Mouse (Mus musculus) ES-E14 (cell line): ENCODE data around the gene Hoxa5.

Source experiments
- CHD2 ChIP-seq: IDR thresholded peaks from 2 replicates; pipeline ENCODE4 v1.6.1; 2014; ENCODE audit warnings: mild to moderate bottlenecking, low read depth, low read length, inconsistent platforms
- ZC3H11A ChIP-seq: IDR thresholded peaks from 2 replicates; pipeline ENCODE4 v1.6.1; 2012; ENCODE audit warnings: low read depth, mild to moderate bottlenecking, inconsistent platforms, low read length, borderline replicate concordance

DNA sequence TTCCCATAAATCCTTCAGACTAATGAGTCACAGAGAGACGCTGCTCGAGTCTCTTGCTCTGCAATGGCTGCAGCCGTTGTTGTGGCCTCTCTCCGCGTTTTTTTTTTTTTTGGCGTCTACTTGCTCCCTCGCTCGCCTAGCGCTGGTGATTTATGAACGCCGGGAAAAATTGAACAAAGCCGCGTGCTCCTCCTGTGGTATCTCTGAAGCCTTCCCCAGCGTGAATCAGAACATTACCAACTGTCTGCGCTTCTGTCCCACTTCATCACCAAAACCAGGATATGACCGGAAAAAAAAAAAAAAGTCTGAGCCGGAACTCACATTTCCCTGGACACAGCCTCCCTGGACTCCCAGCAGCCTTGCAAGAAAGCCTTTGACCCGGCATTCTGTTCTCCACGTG lies 19.2 kb downstream of the Hoxa5 start:
- TF ChIP-seq ZC3H11A (no peak), CHD2 (no peak)
